Mouse (Mus musculus): ENCODE data around the gene Stx5a. TPM values are rescaled to one million over a fixed set of nuclear protein-coding genes. Genes with fewer than 3 reads are reported as not detected.

The Stx5a gene
- polyA plus RNA-seq, 1 experiment from 2014 or later, result 122 TPM

DNA sequence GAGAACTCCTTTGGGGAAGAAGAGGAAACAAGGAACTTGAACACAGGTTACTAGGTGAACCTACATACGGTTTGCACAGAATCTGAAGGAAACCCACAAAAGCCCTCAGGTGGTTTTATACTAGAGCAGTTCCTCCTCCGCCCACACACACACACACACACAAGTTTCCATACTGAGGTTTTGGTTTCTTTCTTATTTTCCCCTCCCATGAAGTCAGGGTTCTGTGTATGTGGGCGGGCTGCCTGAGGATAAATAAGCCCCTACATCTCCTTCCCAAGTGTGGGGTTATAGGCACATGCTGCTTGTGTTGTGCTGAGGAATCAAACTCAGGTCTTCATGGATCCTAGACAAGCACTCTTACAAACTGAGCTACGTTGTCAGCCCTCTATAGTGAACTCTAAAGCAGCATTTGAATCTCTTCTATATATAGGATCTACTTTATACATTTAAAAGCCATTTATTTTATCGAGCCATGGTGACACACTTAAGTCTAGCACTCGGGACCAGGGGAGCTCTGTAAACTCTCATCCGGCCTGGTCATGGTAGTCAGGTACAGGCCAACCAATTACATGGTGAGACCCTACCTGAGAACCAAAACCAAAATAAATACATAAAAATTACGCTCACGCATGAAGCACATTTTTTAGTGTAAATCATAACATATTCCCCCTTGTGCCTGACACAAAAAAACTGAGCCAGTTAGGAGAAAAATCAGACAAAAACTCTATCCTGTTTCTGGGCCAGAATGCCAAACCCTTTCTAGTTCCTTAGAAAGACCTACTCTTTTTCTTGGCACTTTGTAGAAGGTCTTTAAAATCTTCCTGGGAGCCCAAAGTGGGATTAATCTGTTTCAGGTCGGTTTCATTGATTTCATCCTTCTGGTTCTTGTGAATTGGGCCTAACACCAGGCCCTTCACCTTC is 29.0 kb upstream of the Stx5a start:
- DNase-seq (no peak), ATAC-seq (ENCODE audit: insufficient read depth) (no peak)
- Histone ChIP-seq H3K4me1 (ENCODE audit: insufficient read depth) (peaks cover 11% of the 10 kb centered on the region), H3K27me3 (ENCODE audit: insufficient read depth, low read length) (no peaks in the 10 kb centered on the region), H3K36me3 (ENCODE audit: insufficient read depth) (peaks cover 56% of the 10 kb centered on the region), H3K9me3 (ENCODE audit: low read depth, low read length) (no peaks in the 10 kb centered on the region), H3K9ac (peak overlapping the region; percentile 94), H3K4me3 (ENCODE audit: low read depth, low read length) (peak overlapping the region; percentile 90), H3K4me2 (peak overlapping the region; percentile 82), H3K27ac (ENCODE audit: low read depth) (peak overlapping the region; percentile 95)
- TF ChIP-seq CTCF (IDR thresholded peaks at IDR 0.05; ENCODE audit: low read depth), result no peak
- 43% methylated on average over 10 of the region's 10 CpGs for WGBS

- under 1% methylated on average over 13 of the region's 13 CpGs for whole genome bisulfite sequencing
- TF ChIP-seq CTCF (IDR thresholded peaks at IDR 0.05; ENCODE audit: low read depth), result no peak
- Histone ChIP-seq H3K4me1 (ENCODE audit: insufficient read depth) (peaks cover 11% of the 10 kb centered on the region), H3K36me3 (ENCODE audit: insufficient read depth) (peaks cover 49% of the 10 kb centered on the region), H3K27ac (ENCODE audit: low read depth) (peak overlapping the region; percentile 95), H3K4me2 (peak overlapping the region; percentile 82), H3K9me3 (ENCODE audit: low read depth, low read length) (no peaks in the 10 kb centered on the region), H3K9ac (peak overlapping the region; percentile 94), H3K4me3 (ENCODE audit: low read depth, low read length) (peak overlapping the region; percentile 90), H3K27me3 (ENCODE audit: insufficient read depth, low read length) (no peaks in the 10 kb centered on the region)
- peak; percentile 73 for ATAC-seq (ENCODE audit: insufficient read depth)
- DNase-seq, result peak; percentile 90
Measured at GRCm38 (mm10) chr19:8712870-8713305, 28.3 kb upstream of the Stx5a start.

- TF ChIP-seq CTCF (IDR thresholded peaks at IDR 0.05; ENCODE audit: low read depth), result peak; percentile 81
- H3K27me3 ChIP-seq (ENCODE audit: insufficient read depth, low read length), result no peaks in the 10 kb centered on the region
- peak overlapping the region; percentile 95 for H3K27ac ChIP-seq (ENCODE audit: low read depth)
- H3K4me1 ChIP-seq (ENCODE audit: insufficient read depth), result peaks cover 11% of the 10 kb centered on the region
- peak overlapping the region; percentile 94 for H3K9ac ChIP-seq
- under 1% methylated on average over 51 of the region's 51 CpGs for WGBS
- DNase-seq (peak; percentile 94), ATAC-seq (ENCODE audit: insufficient read depth) (peak; percentile 91)
- peaks cover 43% of the 10 kb centered on the region for H3K36me3 ChIP-seq (ENCODE audit: insufficient read depth)
- peak overlapping the region; percentile 82 for H3K4me2 ChIP-seq
- H3K4me3 ChIP-seq (ENCODE audit: low read depth, low read length), result peak overlapping the region; percentile 90
- H3K9me3 ChIP-seq (ENCODE audit: low read depth, low read length), result no peaks in the 10 kb centered on the region
Measured at GRCm38 (mm10) chr19:8713306-8713996, 27.8 kb upstream of the Stx5a start.

GRCm38 (mm10) chr19:8713997-8714652 is 27.1 kb upstream of the Stx5a start:
- H3K9ac ChIP-seq, result peak overlapping the region; percentile 94
- DNase-seq, result no peak
- peak overlapping the region; percentile 90 for H3K4me3 ChIP-seq (ENCODE audit: low read depth, low read length)
- 6% methylated on average over 13 of the region's 13 CpGs for WGBS
- H3K4me1 ChIP-seq (ENCODE audit: insufficient read depth), result peaks cover 11% of the 10 kb centered on the region
- peak; percentile 36 for ATAC-seq (ENCODE audit: insufficient read depth)
- no peak for TF ChIP-seq CTCF (IDR thresholded peaks at IDR 0.05; ENCODE audit: low read depth)
- no peaks in the 10 kb centered on the region for H3K9me3 ChIP-seq (ENCODE audit: low read depth, low read length)
- peaks cover 37% of the 10 kb centered on the region for H3K36me3 ChIP-seq (ENCODE audit: insufficient read depth)
- peak overlapping the region; percentile 82 for H3K4me2 ChIP-seq
- no peaks in the 10 kb centered on the region for H3K27me3 ChIP-seq (ENCODE audit: insufficient read depth, low read length)
- H3K27ac ChIP-seq (ENCODE audit: low read depth), result peak overlapping the region; percentile 95

GRCm38 (mm10) chr19:8714653-8715481 is 26.3 kb upstream of the Stx5a start:
- DNase-seq, result no peak
- Histone ChIP-seq H3K4me2 (peak overlapping the region; percentile 11), H3K4me3 (ENCODE audit: low read depth, low read length) (no peak overlapping the region), H3K9ac (no peak overlapping the region), H3K27ac (ENCODE audit: low read depth) (0 out of 2 replicates have a peak overlapping the region, but pooled peaks have one; percentile 21), H3K4me1 (ENCODE audit: insufficient read depth) (peaks cover 11% of the 10 kb centered on the region), H3K27me3 (ENCODE audit: insufficient read depth, low read length) (no peaks in the 10 kb centered on the region), H3K9me3 (ENCODE audit: low read depth, low read length) (no peaks in the 10 kb centered on the region), H3K36me3 (ENCODE audit: insufficient read depth) (peaks cover 29% of the 10 kb centered on the region)
- 70% methylated on average over 10 of the region's 10 CpGs for WGBS
- no peak for ATAC-seq (ENCODE audit: insufficient read depth)
- TF ChIP-seq CTCF (IDR thresholded peaks at IDR 0.05; ENCODE audit: low read depth), result peak; percentile 19; the same call in 1 of the 2 replicates

All from lung, embryonic 14.5 days (tissue).